Mouse (Mus musculus) liver, adult 2 months (tissue): ENCODE measurements around the gene Ccdc71. TPM values are rescaled to one million over a fixed set of nuclear protein-coding genes. Genes with fewer than 3 reads are reported as not detected.

Experiments
- DNase-seq: peaks from one replicate; pipeline ENCODE4 v3.0.0-alpha.2; 2011; ENCODE audit warnings: low read depth, low spot score; ENCODE audit errors: extremely low read depth
- H3K27ac ChIP-seq: fragments of 200-500 bp; replicated peaks from 2 replicates; pipeline ENCODE4 v1.5.1; 2012; ENCODE audit warnings: low read depth, mild to moderate bottlenecking, control low read depth, inconsistent platforms, low read length; ENCODE audit not compliant: insufficient read depth
- H3K27me3 ChIP-seq: fragments of 200-500 bp; 2 replicates; pipeline ENCODE4 v1.6.1; 2012; ENCODE audit warnings: mild to moderate bottlenecking, moderate library complexity, low read length, inconsistent platforms; ENCODE audit not compliant: control insufficient read depth, insufficient read depth
- H3K36me3 ChIP-seq: fragments of 200-500 bp; 2 replicates; pipeline ENCODE4 v1.6.1; 2012; ENCODE audit warnings: low read length, inconsistent platforms; ENCODE audit not compliant: control insufficient read depth, insufficient read depth
- H3K4me1 ChIP-seq: fragments of 200-500 bp; 2 replicates; pipeline ENCODE4 v1.6.1; 2011; ENCODE audit warnings: low read length; ENCODE audit not compliant: control insufficient read depth, insufficient read depth
- H3K4me3 ChIP-seq: fragments of 200-500 bp; 2 replicates; pipeline ENCODE4 v1.5.1; 2011; ENCODE audit warnings: low read depth, mild to moderate bottlenecking, control low read depth, low read length, moderate library complexity; ENCODE audit not compliant: insufficient read depth
- H3K79me2 ChIP-seq: fragments of 200-500 bp; 2 replicates; pipeline ENCODE4 v1.6.1; 2012; ENCODE audit warnings: inconsistent platforms, mild to moderate bottlenecking, low read length, moderate library complexity; ENCODE audit not compliant: control insufficient read depth, insufficient read depth
- H3K9ac ChIP-seq: fragments of 200-500 bp; 2 replicates; pipeline ENCODE4 v1.6.1; 2012; ENCODE audit warnings: low read depth, mild to moderate bottlenecking, control low read depth, inconsistent platforms, low read length
- CTCF ChIP-seq: fragments of 200-500 bp; IDR thresholded peaks from 2 replicates; pipeline ENCODE4 v1.5.1; 2011; ENCODE audit warnings: low read depth, low read length, control low read depth
- POLR2A ChIP-seq: fragments of 200-500 bp; IDR thresholded peaks from 2 replicates; pipeline ENCODE4 v1.6.1; 2011; ENCODE audit warnings: low read length, control low read depth; ENCODE audit not compliant: insufficient read depth; ENCODE audit errors: extremely low read depth
- WGBS: fragments of 180-500 bp; shearing (Covaris S2); methylation state at CpG from one replicate; pipeline ENCODE4 v1.1.7; 2018; 5-methylcytosine and 5-hydroxymethylcytosine counted together
- polyA plus RNA-seq: library from polyadenylated mRNA; depleted of rRNA; stranded (reverse); fragments of >200 nt; gene quantifications from 2 replicates; pipeline ENCODE4 v1.2.3, GENCODE M21; 2012; rRNA removed
- total RNA-seq: library from RNA; depleted of rRNA; stranded (reverse); fragments of >200 nt; gene quantifications from 2 replicates; pipeline ENCODE4 v1.2.3, GENCODE M21; 2014; rRNA removed

Ccdc71 gene
- total and polyA plus RNA-seq, 2 experiments, result 5.6 to 13.2 TPM

GRCm38 (mm10) chr9:108507619-108508434, 47.5 kb downstream of the Ccdc71 start, which contains the start of gene Qars:
Gene Qars, plus strand, starts transcription at chr9:108507706.
- Histone ChIP-seq H3K36me3 (peaks cover 22% of the 10 kb centered on the region), H3K27me3 (no peaks in the 10 kb centered on the region), H3K4me3 (peak within 1 kb of the TSS; percentile 64), H3K79me2 (peaks cover 6% of the 10 kb centered on the region; the same call in 1 of the 2 replicates), H3K4me1 (peaks cover 6% of the 10 kb centered on the region), H3K27ac (peak within 1 kb of the TSS; percentile 52), H3K9ac (peak within 1 kb of the TSS; percentile 75)
- WGBS, result under 1% methylated on average over 37 of the region's 37 CpGs
- peak; percentile 45; the same call in 1 of the 2 replicates for TF ChIP-seq POLR2A
- TF ChIP-seq CTCF, result no peak
- DNase-seq, result peak; percentile 94

GRCm38 (mm10) chr9:108508776-108509175, 48.4 kb downstream of the Ccdc71 start:
- no peak overlapping the region for H3K27ac ChIP-seq
- peaks cover 6% of the 10 kb centered on the region for H3K4me1 ChIP-seq
- no peaks in the 10 kb centered on the region for H3K27me3 ChIP-seq
- 84% methylated on average over 7 of the region's 7 CpGs for WGBS
- H3K4me3 ChIP-seq, result no peak overlapping the region; the same call in 1 of the 2 replicates
- peaks cover 25% of the 10 kb centered on the region for H3K36me3 ChIP-seq
- no peak for TF ChIP-seq POLR2A
- no peak for TF ChIP-seq CTCF
- no peak for DNase-seq
- H3K79me2 ChIP-seq, result peaks cover 6% of the 10 kb centered on the region; the same call in 1 of the 2 replicates
- no peak overlapping the region; the same call in 1 of the 2 replicates for H3K9ac ChIP-seq

Other genes with a start within 250 kb of the Ccdc71 start
- 20.7 and 28.8 TPM in 2 replicates for gene Dag1, start 196.6 kb upstream of the Ccdc71 start, total RNA-seq
- 24.9 and 29.9 TPM in 2 replicates for gene Dag1, start 196.6 kb upstream of the Ccdc71 start, polyA plus RNA-seq
- gene Nicn1, start 170.1 kb upstream of the Ccdc71 start, total RNA-seq, result 5.8 and 9.0 TPM in 2 replicates
- gene Nicn1, start 170.1 kb upstream of the Ccdc71 start, polyA plus RNA-seq, result 15.9 and 21.2 TPM in 2 replicates
- gene Amt, start 163.7 kb upstream of the Ccdc71 start, total RNA-seq, result 65.5 and 66.6 TPM in 2 replicates
- gene Amt, start 163.7 kb upstream of the Ccdc71 start, polyA plus RNA-seq, result 45.8 and 54.5 TPM in 2 replicates
- 123 TPM in 2 replicates for gene Rhoa, start 154.4 kb upstream of the Ccdc71 start, total RNA-seq
- 64.7 and 82.8 TPM in 2 replicates for gene Rhoa, start 154.4 kb upstream of the Ccdc71 start, polyA plus RNA-seq
- gene Tcta, start 154.4 kb upstream of the Ccdc71 start, total RNA-seq, result 17.7 and 17.9 TPM in 2 replicates
- gene Tcta, start 154.4 kb upstream of the Ccdc71 start, polyA plus RNA-seq, result 35.2 and 41.2 TPM in 2 replicates
- gene Gpx1, start 121.6 kb upstream of the Ccdc71 start, total RNA-seq, result 5,129 and 5,348 TPM in 2 replicates
- gene Gpx1, start 121.6 kb upstream of the Ccdc71 start, polyA plus RNA-seq, result 8,357 and 9,405 TPM in 2 replicates
- gene Usp4, start 112.7 kb upstream of the Ccdc71 start, total RNA-seq, result 62.0 and 63.8 TPM in 2 replicates
- 63.3 and 65.2 TPM in 2 replicates for gene Usp4, start 112.7 kb upstream of the Ccdc71 start, polyA plus RNA-seq
- not detected in 2 replicates for gene 1700102P08Rik, start 67.7 kb upstream of the Ccdc71 start, total RNA-seq
- not detected in 2 replicates for gene 1700102P08Rik, start 67.7 kb upstream of the Ccdc71 start, polyA plus RNA-seq
- not detected in 2 replicates for gene Ccdc36, start 32.0 kb upstream of the Ccdc71 start, total RNA-seq
- gene Ccdc36, start 32.0 kb upstream of the Ccdc71 start, polyA plus RNA-seq, result not detected in 2 replicates
- not detected in 2 replicates for gene BC048562, start 24.0 kb upstream of the Ccdc71 start, total RNA-seq
- not detected in 2 replicates for gene BC048562, start 24.0 kb upstream of the Ccdc71 start, polyA plus RNA-seq
- 8.7 and 10.1 TPM in 2 replicates for gene Klhdc8b, start 1.1 kb downstream of the Ccdc71 start, total RNA-seq
- gene Klhdc8b, start 1.1 kb downstream of the Ccdc71 start, polyA plus RNA-seq, result 13.2 and 25.6 TPM in 2 replicates
- gene Lamb2, start 19.2 kb downstream of the Ccdc71 start, total RNA-seq, result 4.0 and 4.8 TPM in 2 replicates
- gene Lamb2, start 19.2 kb downstream of the Ccdc71 start, polyA plus RNA-seq, result 2.7 and 5.0 TPM in 2 replicates
- 24.3 and 34.1 TPM in 2 replicates for gene Usp19, start 30.1 kb downstream of the Ccdc71 start, total RNA-seq
- gene Usp19, start 30.1 kb downstream of the Ccdc71 start, polyA plus RNA-seq, result 51.7 and 80.5 TPM in 2 replicates
- gene Qars, start 47.2 kb downstream of the Ccdc71 start, total RNA-seq, result 69.6 and 70.6 TPM in 2 replicates
- gene Qars, start 47.2 kb downstream of the Ccdc71 start, polyA plus RNA-seq, result 90.2 and 99.4 TPM in 2 replicates
- gene Qrich1, start 56.3 kb downstream of the Ccdc71 start, total RNA-seq, result 43.0 and 52.7 TPM in 2 replicates
- gene Qrich1, start 56.3 kb downstream of the Ccdc71 start, polyA plus RNA-seq, result 50.7 and 54.9 TPM in 2 replicates
- 33.6 and 39.3 TPM in 2 replicates for gene Impdh2, start 99.8 kb downstream of the Ccdc71 start, total RNA-seq
- gene Impdh2, start 99.8 kb downstream of the Ccdc71 start, polyA plus RNA-seq, result 62.5 and 72.8 TPM in 2 replicates
- 12.0 and 13.4 TPM in 2 replicates for gene Ndufaf3, start 106.9 kb downstream of the Ccdc71 start, total RNA-seq
- gene Ndufaf3, start 106.9 kb downstream of the Ccdc71 start, polyA plus RNA-seq, result 29.0 and 31.3 TPM in 2 replicates
- 32.8 and 35.2 TPM in 2 replicates for gene Dalrd3, start 109.4 kb downstream of the Ccdc71 start, total RNA-seq
- 104 and 130 TPM in 2 replicates for gene Dalrd3, start 109.4 kb downstream of the Ccdc71 start, polyA plus RNA-seq
- 6.4 and 8.1 TPM in 2 replicates for gene Wdr6, start 118.2 kb downstream of the Ccdc71 start, total RNA-seq
- 8.4 and 14.8 TPM in 2 replicates for gene Wdr6, start 118.2 kb downstream of the Ccdc71 start, polyA plus RNA-seq
- 0.09 and 0.13 TPM in 2 replicates for gene P4htm, start 137.1 kb downstream of the Ccdc71 start, total RNA-seq
- 0.46 and 0.67 TPM in 2 replicates for gene P4htm, start 137.1 kb downstream of the Ccdc71 start, polyA plus RNA-seq
- 34.0 and 37.1 TPM in 2 replicates for gene Arih2, start 188.9 kb downstream of the Ccdc71 start, total RNA-seq
- gene Arih2, start 188.9 kb downstream of the Ccdc71 start, polyA plus RNA-seq, result 25.5 and 26.8 TPM in 2 replicates
- gene Slc25a20, start 201.6 kb downstream of the Ccdc71 start, total RNA-seq, result 96.4 and 118 TPM in 2 replicates
- 52.5 and 70.6 TPM in 2 replicates for gene Slc25a20, start 201.6 kb downstream of the Ccdc71 start, polyA plus RNA-seq
- 20.0 and 26.2 TPM in 2 replicates for gene Prkar2a, start 228.8 kb downstream of the Ccdc71 start, total RNA-seq
- gene Prkar2a, start 228.8 kb downstream of the Ccdc71 start, polyA plus RNA-seq, result 23.4 and 28.8 TPM in 2 replicates